Mouse (Mus musculus) bone marrow macrophage, adult 2 months (primary cell): ENCODE measurements around the gene Akna.

Experiments used
- CTCF ChIP-seq: IDR thresholded peaks from 2 replicates; pipeline ENCODE4 v1.5.1; 2012; ENCODE audit warnings: low read depth, mild to moderate bottlenecking, low read length, moderate library complexity
- POLR2A ChIP-seq: IDR thresholded peaks from 2 replicates; pipeline ENCODE4 v1.6.1; 2012; ENCODE audit warnings: mild to moderate bottlenecking, low read depth, low read length, borderline replicate concordance

GRCm38 (mm10) chr4:63359861-63360260 lies 43.3 kb downstream of the Akna start:
- TF ChIP-seq CTCF (no peak), POLR2A (no peak)
